Mouse (Mus musculus): ENCODE measurements around the gene Tpst2.

The Tpst2 gene

GRCm38 (mm10) chr5:112255426-112255825 is 21.1 kb upstream of the Tpst2 start, which contains the start of gene Crybb1:
TSS of gene Crybb1 (plus strand) at chr5:112255815.
- DNase-seq (ENCODE audit: low spot score) = peak; percentile 48

GRCm38 (mm10) chr5:112256457-112256856 is 20.0 kb upstream of the Tpst2 start:
- no peak for DNase-seq (ENCODE audit: low spot score)

GRCm38 (mm10) chr5:112257896-112258295 is 18.6 kb upstream of the Tpst2 start:
- DNase-seq (ENCODE audit: low spot score) = no peak

DNA sequence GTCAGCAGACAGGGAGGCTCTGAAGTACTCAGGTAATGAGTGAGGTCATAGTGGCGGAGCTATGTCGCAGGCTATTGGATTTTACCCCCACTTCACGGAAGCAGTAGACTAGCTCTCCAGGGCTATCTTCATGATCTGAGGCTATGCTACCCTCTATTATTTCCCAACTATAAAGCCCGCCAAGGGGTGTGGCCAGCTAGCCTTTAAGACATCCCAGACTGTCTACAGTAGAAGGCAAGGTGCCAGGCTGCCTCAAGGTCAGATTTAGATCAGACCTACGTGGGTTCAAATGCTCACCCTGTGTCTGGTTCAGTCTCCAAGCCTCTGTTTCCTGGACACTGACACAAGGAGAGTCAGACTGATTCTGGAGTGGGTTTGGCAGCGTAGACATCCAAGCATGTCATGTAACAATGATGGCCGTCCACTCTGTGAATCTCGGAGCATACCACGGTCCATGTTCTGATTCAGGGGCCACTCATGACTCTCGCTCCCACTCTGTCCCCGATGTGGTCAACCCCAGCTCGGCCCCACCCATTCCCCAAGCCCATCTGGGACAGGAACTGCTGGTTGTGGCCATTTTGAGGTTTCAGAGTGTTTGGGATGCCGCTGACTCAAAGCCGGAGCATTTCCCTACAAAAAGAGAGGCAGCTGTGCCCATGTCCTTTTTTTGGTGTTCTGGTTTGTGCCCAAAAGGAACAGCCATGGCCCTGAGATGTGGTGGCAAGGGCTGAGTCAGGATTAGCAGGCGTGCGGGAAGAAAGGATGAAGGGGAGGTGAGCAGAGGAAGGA is 16.4 kb upstream of the Tpst2 start:
- DNase-seq (ENCODE audit: low spot score) = no peak

GRCm38 (mm10) chr5:112260818-112261217 is 15.7 kb upstream of the Tpst2 start:
- DNase-seq (ENCODE audit: low spot score) = no peak

- DNase-seq (ENCODE audit: low spot score) = no peak
These were observed 12.4 kb upstream of the Tpst2 start for GRCm38 (mm10) chr5:112264099-112264498.

DNA sequence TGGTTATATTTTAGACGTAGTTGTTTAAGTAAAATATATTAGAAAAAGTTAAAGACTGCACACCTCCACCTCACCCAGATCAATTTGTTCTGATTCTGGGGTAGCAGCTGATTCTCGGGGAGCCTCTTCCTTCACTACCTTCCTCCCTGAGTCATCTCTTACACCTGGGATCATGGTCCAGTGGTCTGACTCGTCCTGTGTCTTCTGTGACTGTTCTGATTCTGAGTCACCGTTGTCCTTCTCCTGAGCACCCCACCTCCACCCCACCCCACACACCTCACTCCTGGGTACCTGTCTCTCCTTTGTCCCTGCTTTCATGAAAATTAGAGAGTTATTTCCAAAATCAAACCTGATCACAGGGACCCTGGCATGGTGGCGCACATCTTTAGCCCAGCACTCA is 11.4 kb upstream of the Tpst2 start:
- DNase-seq (ENCODE audit: low spot score) = no peak

GRCm38 (mm10) chr5:112265515-112265914 is 11.0 kb upstream of the Tpst2 start:
- no peak for DNase-seq (ENCODE audit: low spot score)

GRCm38 (mm10) chr5:112266011-112266777 is 10.3 kb upstream of the Tpst2 start:
- DNase-seq (ENCODE audit: low spot score) = no peak

DNA sequence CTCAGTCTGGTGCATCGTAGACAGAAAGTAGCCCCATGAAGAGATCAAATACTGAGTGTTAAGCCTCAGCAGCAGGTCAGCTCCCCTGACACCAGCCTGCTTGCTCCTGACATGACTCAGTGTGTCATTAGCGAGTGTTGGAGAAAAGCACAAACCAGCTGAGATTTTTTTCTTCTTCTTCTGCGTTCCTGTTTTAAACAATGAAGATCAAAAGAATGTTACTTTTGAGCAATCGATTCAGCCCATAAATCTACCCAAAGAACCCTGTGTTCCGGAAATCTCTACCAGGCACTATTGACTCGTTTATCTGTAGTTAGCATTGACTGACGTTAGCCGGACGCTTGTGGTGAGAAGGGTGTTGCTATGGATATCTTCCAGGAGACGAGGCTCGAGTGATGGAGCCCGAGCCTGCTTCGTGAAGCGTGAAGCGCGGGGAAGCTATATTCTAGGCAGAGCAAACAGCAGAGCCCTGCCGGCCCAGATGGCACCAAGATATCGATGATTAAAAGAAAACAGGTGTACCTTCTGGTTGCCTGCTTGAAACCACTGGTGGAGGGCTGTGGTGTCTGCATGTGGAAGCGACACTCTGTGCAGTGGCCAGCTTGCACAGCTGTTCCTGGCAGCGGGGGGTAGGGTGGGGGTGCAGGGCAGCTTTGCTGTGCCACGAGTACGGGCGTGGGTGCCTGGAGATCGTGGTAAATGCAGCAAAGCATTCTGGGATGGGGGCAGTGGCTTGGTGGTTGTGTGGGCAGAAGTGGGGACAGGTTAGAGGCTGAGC is 5.5 kb upstream of the Tpst2 start:
- peak; percentile 90 for DNase-seq (ENCODE audit: low spot score)

- DNase-seq (ENCODE audit: low spot score) = no peak
These were observed 3.6 kb upstream of the Tpst2 start for GRCm38 (mm10) chr5:112272934-112273333.

GRCm38 (mm10) chr5:112273746-112274463 is 2.6 kb upstream of the Tpst2 start:
- DNase-seq (ENCODE audit: low spot score) = peak; percentile 62

- DNase-seq (ENCODE audit: low spot score) = peak; percentile 25
These were observed 1.3 kb upstream of the Tpst2 start for GRCm38 (mm10) chr5:112275021-112275804.

DNA sequence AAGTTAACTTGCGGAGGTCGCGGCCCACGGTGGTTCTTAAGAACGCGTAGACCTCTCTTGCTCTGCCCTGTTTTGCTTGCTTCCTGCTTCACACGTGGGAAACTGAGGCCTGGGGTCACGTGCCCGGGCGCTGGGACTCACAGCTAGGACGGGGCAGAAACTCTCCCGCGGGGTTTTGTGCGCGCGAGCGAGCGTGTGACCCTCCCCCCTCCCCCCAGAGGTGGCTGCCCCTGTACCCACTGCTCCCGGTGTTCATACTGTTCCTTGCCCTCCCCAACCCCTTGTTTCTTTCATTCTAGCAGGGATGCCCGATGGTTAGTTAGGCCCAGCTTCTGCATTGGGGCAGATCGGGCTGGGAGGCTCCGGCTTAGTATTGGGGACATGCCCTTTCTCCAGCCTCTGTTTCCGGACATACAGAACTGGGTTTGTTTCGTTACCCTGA is 437 bp downstream of the Tpst2 start:
- no peak for DNase-seq (ENCODE audit: low spot score)

GRCm38 (mm10) chr5:112277906-112278470 is 1.5 kb downstream of the Tpst2 start:
- DNase-seq (ENCODE audit: low spot score) = no peak

- peak; percentile 76 for DNase-seq (ENCODE audit: low spot score)
These were observed 2.9 kb downstream of the Tpst2 start for GRCm38 (mm10) chr5:112279181-112280021.

- no peak for DNase-seq (ENCODE audit: low spot score)
These were observed 3.7 kb downstream of the Tpst2 start for GRCm38 (mm10) chr5:112280151-112280550.

DNA sequence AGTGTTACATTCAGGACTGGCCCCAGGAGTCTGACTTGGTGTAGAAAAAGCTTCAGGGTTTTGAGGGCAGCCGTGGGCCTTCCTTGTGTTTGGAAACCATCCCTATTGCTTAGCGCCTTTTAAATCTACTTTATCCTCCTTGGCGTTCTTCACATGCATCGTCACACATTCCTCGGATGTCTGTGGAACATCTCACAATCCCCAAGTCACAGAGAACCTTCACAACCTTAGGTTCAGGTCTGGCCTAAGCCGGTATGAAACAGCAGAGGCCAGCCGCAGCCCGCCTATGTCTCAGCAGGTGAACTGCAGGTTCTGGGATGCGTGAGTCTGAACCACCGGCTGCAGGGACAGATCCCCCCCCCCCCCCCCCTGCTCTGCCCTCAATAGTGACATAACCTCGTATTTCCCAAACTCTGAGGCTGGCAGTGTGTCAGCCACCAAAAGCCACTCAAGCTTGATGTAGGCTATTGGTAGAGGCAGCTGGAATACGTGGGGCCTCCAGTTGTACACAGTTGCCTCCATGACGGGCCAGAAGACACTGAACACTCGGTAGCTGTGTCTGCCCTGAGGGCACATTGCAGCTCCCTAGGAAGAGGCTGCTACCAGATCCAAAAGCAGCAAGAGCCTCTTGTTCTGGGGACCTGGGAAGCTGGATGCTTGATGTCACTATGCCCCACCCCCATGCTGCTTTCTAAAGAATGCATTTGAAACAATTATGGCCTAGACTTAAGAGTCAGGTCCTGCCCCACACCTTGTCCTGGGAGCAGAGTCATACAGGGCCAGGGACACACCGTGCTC is 4.6 kb downstream of the Tpst2 start:
- no peak for DNase-seq (ENCODE audit: low spot score)

- no peak for DNase-seq (ENCODE audit: low spot score)
These were observed 5.2 kb downstream of the Tpst2 start for GRCm38 (mm10) chr5:112281676-112282075.

Measured in MN1 (cell line).